Mouse (Mus musculus): Measurements from ENCODE around the gene Txnip.

Txnip gene

DNA sequence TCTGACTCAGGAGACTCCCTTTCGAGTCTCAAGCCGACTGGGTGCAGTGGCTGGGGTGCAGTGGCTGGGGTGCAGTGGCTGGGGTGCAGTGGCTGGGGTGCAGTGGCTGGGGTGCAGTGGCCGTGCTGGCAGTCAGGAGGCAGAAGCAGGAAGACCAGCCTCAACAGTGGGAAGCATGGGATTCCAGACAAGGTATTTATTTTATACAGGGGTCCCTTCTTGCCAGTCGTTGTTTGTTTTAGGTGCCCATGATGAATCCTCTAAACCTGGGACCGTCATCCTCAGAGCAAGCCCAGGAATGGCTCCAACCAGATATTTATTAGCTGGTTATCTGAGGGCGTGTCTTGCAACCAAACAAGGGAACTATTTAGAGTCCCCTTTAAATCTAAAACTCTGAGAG lies 4.2 kb upstream of the Txnip start:
- no peak for DNase-seq

DNA sequence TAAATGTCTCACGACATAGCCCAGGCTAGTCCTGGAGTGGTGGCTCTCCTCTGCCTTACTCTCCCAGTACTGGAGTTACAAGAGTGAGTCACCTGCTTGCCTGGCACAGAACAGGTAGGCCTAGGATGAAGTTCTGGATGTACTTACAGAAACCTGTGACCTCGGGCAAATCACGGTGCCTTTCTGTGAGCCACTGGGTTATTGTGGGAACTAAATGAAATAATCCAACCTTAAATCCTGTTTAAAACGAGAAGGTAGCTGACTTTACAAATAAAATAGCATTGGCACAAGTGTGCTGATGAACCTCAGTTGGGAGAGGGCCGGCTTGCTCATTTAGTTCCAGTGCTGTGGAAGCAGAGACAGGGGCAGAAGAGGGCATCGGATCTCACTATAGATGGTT lies 3.5 kb upstream of the Txnip start:
- DNase-seq = peak; percentile 47

DNA sequence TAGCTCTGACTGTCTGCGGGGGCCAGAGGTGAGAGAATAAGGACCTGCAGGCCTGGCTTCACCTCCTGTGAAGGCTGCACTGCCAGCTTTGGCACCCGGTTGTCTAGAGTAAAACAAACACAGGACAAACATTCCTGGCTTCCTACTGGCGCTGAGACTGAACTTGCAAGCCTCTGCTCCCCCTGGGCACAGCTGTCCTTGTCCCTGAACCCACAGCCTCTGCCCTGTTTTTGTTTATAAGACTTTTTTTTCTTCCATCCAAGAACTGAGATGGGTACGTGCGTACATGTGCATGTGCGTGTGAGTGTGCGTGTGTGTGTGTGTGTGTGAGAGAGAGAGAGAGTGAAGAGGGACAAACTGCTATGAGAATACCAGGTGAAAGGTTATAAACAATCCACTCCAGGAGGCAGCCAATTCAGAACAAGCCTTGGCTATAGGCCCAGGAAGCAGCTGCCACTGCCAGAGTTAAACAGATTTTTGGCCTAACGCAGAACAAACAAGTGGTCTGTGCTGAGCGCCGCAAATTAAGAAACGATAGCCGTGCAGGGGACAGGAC lies 2.6 kb upstream of the Txnip start:
- peak; percentile 89 for DNase-seq

DNA sequence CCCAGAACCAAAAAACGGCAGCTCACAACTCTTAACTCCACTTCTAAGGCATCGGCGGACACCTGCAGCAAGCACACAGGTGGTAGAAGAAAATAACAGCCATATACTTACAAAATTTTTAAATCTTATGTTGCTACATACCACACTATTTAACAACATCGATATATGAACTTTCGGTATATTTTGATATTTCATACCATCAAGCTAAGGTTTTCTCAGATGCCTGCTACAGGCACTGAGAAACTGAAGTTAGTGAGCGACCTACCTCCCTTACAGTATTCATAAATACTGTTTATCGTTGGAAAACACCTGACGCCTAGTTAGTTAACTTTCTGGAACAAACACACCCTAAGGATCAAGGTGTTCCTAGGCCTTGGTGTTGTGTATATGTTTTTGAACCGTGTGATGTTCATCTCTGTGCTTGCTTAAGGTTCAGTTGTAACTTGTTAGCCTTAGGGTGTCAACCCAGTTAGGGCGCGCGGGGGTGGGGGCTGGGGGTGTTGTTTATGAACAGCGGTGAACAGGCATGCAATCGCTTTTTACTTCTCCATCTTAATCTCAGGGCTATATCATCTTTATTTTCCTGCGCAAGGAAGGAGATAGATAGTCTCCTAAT lies 1.6 kb upstream of the Txnip start:
- no peak for DNase-seq

DNA sequence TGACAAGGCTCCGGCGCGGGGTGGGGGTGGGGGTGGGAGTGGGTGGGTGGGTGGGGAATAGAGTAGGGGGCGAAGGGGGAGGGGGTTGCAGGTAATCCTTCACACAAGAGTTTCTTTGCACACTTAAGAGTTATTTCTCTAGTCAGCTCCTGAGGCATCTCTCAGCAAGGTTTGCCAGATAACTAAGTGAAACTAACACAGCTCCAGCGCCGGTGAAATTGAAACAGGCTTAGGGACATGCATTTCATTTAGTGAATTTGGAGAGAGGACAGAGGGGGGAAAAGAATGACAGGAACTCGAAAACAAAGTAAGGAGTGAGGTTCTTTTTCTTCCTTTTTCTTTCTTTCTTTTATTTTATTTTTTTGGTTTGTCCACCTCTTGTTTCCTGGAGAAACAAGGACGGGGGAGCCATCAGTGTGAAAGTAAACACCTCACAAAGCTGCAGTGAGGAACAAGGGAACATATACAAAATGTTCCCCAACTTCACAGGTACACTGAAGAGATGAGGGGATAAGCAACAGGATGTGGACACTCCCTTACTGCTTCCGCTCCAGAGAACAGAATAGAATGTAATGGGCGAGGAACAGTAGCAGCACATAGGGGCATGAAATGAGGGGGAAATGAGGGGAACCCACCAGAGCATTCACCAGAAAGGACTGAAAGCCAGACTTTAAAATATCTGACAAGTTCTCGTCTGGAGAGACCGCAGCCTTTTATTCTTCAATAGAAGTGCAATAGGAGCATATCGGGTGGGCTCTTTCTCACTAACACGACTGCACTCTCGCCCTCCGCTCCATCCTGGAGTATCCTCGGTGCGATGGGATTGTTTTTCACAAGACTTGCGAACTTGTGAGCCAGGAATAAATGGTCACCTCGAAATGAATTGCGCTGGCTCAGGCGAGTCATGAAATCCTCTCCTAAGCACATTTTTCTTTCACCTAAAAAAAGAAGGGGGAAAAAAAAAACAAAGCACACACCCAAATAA lies 814 bp upstream of the Txnip start:
- DNase-seq = peak; percentile 18

DNA sequence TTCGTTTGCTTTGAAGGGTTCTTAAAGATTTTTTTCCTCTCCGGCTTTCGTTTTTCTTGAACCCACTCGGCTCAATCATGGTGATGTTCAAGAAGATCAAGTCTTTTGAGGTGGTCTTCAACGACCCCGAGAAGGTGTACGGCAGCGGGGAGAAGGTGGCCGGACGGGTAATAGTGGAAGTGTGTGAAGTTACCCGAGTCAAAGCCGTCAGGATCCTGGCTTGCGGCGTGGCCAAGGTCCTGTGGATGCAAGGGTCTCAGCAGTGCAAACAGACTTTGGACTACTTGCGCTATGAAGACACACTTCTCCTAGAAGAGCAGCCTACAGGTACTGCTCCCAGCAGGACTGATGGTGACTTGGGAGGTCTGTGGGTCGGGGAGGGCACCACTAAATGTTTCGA lies 402 bp downstream of the Txnip start:
- DNase-seq = peak; percentile 68

DNA sequence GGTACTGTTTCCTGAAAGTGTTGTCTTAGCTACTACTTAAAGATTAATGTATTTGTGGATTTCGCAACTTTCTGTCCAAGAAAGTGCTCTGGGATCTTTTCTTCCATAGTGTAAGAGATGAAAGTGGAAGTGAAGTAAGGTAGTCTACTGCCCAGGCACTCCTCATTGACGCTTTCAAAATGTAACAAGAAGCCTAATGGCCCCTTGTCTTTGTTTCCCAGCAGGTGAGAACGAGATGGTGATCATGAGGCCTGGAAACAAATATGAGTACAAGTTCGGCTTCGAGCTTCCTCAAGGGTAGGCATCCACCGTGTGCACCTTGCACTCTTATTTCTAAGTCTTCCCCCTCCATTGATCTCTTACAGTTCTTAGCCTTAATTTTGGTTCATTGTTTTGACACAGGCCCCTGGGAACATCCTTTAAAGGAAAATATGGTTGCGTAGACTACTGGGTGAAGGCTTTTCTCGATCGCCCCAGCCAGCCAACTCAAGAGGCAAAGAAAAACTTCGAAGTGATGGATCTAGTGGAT lies 975 bp downstream of the Txnip start:
- DNase-seq = peak; percentile 32

DNA sequence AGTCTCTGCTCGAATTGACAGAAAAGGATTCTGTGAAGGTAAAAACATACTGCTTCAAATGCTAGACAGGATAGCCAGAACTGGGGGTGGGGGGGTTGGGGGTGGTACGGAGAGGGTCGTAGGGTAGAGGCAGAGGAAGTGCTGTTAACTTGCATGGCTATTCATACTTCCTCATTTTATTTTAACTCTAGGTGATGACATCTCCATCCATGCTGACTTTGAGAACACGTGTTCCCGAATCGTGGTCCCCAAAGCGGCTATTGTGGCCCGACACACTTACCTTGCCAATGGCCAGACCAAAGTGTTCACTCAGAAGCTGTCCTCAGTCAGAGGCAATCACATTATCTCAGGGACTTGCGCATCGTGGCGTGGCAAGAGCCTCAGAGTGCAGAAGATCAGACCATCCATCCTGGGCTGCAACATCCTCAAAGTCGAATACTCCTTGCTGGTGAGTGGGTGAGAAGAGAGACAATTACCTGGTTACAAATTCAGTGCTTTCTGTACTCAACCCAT lies 1.7 kb downstream of the Txnip start:
- no peak for DNase-seq

DNA sequence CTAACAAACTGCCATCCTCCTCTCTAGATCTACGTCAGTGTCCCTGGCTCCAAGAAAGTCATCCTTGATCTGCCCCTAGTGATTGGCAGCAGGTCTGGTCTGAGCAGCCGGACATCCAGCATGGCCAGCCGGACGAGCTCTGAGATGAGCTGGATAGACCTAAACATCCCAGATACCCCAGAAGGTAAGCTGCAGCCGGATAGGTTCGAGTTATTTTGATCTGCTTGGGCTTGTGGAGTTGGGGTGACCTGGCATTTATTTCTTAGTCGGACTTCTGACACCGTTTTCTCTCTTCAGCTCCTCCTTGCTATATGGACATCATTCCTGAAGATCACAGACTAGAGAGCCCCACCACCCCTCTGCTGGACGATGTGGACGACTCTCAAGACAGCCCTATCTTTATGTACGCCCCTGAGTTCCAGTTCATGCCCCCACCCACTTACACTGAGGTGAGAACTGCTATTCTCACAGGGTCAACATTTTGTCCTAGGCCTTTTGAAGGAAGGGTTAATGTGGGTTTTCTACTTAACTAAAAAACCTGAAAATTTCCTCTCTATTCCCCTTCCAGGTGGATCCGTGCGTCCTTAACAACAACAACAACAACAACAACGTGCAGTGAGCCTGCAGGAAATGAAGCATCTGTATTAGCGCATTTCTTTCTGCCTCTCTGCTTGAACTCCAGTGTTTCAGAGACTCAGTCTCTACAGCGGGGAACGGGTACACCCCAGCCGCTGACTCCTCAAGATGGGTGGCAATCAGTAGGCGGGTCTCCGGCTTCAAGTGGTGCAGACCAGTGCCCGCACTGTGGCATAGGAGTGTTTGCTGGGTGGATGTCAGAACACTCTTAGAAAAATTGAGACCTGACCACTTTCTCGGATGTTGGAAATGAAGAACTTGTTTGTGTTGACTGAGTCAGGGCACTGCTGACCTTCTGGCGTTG lies 2.4 kb downstream of the Txnip start:
- peak; percentile 57 for DNase-seq

DNA sequence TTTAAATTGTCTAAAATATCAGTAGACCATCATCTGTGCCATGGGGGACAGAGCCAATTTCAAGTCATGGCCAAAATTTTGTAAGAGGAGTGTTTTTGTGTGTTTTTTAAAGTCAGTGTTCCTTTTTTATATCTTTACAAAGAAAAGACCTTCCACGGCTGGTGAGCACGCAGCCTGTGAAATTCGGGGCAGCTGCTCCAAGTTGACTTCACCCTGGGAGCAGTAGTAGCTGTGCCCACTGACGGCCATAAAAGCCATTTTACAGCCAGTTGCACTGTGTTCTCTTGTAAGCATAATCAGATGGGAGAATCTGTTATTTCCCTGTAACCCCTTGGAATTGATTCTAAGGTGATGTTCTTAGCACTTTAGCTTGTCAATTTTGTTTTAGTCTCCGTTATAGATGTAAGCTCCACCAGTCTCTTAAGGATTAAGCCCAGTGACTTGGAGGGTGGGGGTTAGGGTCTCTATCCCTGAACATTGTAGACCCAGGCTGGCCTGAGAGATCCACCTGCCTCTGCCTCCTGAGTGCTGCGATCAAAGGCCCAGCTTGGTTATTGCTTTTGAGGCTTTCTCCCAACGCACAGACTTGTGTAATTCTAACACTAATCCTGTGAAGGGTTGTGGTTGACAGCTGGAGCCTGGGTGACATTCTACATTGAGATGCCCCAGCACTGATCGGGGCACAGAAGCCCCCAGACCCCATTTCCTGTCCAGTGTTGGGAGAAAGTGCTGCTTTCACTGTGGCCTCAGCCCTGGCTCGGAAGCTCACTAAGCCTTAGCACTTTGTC lies 3.3 kb downstream of the Txnip start:
- DNase-seq = peak; percentile 47

DNA sequence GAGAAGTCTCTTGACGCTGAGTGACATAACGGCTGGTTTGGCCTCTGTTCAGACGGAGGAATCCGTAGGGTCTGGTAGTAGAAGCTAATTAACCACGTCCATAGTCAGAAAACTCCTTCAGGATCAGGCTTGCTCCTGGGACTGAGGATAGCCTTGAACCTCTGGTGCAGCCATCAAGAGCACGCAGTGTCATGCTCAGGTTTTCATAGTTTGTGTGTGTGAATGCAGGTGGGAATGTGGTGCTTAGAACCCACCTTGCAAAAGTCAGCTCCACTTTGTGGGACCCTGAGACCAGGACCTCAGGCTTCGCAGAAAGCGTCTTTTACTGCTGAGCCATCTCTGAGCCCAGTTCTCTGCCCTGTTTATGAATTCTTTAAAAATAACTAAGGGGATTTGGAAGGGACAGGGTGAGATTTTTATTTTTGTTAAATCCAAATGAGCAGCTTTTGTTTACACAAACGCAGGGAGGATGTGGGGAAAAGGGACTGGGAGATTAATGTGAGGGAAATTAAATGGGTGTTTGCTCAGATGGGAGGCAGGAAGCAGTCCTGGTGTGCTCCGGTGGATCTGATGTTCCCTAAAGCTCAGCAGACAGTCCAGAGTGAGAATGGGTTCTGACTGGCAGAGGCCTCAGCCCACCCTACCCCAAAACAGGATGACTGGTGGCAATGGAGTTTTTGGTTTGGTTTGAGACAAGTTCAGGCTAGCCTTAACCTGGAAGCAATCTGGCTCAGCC lies 4.4 kb downstream of the Txnip start:
- DNase-seq = peak; percentile 62

DNA sequence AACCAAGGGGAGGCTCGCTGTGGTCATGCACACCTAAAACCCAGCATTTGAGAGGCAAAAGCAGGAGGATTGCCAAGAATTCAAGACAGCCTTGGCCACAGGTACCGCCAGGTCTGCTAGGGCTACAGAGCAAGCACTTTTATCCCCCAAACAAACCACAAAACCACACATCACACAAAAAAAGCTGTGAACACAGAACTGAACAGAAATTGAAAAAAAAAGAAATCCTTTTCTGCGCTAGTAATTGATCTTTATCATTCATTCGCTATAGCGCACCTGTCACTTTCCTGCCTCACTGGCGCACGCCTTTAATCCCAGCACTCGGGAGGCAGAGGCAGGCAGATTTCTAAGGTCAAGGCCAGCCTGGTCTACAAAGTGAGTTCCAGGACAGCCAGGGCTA lies 5.5 kb downstream of the Txnip start:
- peak; percentile 25 for DNase-seq

DNA sequence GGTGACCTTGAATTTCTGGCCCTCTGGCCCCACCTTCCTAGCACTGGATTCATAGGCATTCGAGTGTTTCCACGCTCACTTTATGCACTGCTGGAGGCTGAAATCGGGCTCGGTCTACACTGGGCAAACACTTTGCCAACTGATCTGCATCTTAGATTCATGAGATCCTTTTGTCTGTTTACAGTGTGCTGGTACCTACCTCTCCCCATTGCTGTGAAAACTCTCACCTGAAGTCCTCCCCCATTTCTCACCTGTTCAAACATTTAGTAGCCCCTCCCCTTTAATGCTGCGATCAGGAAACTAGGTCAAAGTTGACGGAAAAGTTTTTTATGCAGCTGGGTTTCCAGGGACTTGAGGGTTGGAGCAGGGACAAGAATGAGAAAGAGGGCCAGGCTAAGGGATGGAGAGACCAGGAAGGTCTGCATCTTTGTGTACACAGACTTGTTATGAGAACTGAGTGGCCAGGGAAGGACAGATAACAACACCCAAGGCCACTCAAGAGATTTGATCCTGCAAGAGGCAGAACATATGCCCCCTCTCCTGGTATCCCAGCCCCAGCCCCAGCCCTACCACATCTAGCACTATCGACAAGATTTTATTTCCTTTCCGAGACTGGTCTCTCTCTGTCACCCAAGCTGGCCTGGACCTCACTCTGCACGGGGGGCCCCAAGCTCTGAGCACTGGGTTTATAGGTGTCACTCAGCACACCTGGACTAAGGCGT lies 6.3 kb downstream of the Txnip start:
- DNase-seq = peak; percentile 71

DNA sequence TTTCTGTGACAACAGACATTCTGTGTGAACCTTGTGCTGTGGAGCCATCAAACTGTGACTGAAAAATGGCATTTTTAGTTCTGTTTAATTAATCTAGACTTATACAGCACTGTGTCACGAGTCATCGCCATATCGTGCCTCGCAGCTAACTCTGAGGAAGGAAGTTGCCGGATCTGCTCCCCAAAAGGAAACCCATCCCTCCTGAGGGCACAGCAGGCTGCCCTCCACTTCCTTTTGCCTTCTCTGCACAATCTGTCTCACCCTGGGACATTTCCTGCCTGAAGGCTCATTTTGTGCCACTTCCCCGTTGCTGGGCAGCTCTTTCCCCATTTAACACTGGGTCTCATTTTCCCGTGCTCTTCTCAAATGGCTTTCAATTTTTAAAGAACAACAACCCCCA lies 6.9 kb downstream of the Txnip start:
- DNase-seq = peak; percentile 59

DNA sequence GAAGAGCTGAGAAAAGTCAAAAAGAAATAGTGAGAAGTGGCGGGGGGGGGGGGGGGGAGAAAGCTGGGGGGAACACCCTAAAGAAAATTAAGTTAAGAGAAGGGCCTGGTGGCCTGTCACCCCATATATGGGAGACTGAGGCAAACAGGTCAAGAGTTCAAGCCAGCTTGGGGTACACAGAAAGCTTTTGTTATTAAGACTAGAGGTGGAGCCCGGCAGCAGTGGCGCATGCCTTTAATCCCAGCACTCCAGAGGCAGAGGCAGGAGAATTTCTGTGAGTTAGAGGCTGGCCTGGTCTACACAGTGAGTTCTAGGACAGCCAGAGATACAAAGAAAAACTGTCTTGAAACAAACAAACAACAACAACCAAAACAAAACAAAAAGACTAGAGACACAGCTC lies 7.3 kb downstream of the Txnip start:
- no peak for DNase-seq

DNA sequence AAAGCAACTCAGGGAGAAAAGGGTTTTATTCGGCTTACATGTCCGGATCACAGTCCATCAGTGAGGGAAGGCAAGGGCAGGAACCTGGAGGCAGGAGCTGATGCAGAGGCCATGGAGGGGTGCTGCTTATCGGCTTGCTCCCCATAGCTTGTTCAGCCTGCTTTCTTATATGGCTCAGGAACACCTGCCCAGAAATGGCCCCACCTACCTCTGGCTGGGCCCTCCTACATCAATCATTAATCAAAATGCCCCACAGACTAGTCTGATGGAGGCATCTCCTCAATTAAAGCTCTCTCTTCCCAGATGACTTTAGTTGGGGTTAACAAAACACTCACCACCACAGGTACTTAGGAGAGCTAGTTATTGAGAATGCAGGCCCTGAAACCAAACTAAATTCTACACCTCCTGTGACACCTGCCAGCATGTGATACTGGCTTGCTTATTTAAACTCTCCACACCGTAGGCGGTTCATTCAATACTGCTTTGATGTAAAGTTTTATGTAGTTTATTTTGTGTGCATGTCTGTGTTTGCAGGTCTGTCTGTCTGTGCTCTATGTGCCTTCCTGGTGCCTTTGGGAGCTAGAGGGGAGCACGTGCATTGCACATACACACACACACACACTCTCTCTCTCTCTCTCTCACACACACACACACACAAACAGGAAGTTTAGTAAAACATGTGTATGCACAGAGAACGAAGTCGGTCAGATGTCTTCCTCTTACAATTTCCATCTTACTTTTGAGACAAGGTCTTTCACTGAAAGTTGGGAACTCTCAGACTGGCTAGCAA lies 9.1 kb downstream of the Txnip start:
- DNase-seq = peak; percentile 73

DNA sequence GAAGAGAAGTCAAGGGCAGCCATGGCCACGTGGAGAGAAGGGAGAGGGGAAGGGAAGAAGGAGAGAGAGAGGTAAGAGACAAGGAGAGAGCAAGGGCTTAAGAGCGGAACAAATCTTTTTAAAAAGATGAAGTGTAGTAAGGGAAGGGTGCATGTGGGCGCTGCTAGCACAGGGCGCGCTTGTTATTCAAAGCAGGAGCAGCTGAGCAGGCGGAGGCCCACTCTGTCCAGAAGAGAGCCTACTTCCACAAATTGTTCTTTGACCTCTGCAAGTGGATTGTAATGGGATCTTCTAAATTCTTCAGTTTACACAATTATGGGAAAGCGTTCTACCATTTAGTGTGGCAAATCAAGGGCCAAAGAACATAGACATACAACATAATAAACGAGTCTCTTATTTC lies 10.8 kb downstream of the Txnip start:
- no peak for DNase-seq

DNA sequence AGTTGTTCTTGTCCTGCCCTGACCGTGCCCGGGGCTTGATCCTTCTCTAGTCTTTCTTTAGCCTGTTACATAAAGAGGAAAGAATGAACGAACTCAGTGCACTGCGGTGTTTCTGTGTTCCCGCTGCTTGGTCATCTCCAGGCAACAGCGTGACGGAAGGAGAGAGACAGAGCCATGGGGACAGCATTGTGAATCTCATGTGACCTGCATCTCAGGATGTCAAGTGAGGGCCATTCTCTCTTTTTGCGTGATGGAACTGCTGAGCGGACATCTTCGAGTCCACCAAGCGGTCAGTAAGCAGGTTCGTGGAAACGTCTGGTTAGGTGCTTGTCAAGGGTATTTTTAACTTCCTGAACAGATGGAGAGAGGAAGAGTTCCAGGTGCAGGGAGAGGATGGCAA lies 11.7 kb downstream of the Txnip start:
- peak; percentile 21 for DNase-seq

DNA sequence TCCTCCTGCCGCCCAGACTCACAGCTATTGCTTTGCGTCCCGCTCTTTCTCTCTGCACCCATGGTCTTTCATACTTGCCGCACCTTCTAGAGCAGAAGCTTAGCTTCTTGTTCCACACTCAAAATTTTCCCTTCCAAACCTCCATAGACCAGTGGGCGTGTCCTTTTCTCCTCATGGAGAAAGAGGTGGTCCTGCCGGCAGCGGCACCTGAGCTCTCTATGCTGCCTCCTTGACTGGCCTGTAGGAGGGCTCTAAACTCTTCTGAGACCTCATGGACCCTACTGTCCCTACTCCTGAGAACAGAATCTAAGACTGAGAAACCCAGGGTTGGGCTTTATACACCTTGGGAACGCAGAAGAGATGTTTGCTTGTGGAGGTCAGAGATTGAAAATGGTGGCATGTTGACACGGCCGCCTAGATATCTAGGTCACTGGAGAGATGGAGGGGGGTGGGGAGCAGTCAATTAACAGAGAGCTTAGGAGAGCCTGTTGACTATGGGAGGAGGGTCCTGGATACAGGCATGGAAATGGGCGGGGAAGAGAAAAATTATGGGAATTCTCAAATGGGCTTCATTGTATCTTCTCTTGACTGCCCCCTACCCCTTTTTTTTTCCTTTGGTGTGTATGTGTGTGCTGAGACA lies 12.3 kb downstream of the Txnip start:
- no peak for DNase-seq

All from kidney, adult 18-20 months (tissue).